Mouse (Mus musculus) embryonic facial prominence, embryonic 14.5 days (tissue): ENCODE measurements around the gene Ibtk. TPM values are rescaled to one million over a fixed set of nuclear protein-coding genes. Genes with fewer than 3 reads are reported as not detected.

Source experiments
- ATAC-seq: fragments of 200-750 bp; cut with Nextera tagmentation; 2 replicates; pipeline ENCODE4 v1.8.0; 2017; ENCODE audit warnings: low read depth, moderate number of reproducible peaks, moderate TSS enrichment
- DNase-seq: peaks from one replicate; pipeline ENCODE4 v3.0.0-alpha.2; 2015; ENCODE audit warnings: low spot score
- H3K27ac ChIP-seq: fragments of 300-500 bp; sonication (generic); replicated peaks from 2 replicates; pipeline ENCODE4 v1.5.1; 2014; ENCODE audit warnings: low read depth, mild to moderate bottlenecking, low read length, moderate library complexity
- H3K27me3 ChIP-seq: fragments of 300-500 bp; sonication (generic); replicated peaks from 2 replicates; pipeline ENCODE4 v1.6.1; 2014; ENCODE audit warnings: low read length; ENCODE audit not compliant: control insufficient read depth, insufficient read depth
- H3K36me3 ChIP-seq: fragments of 300-500 bp; sonication (generic); 2 replicates; pipeline ENCODE4 v1.6.1; 2014; ENCODE audit warnings: low read length, mixed read lengths; ENCODE audit not compliant: control insufficient read depth, insufficient read depth
- H3K4me1 ChIP-seq: fragments of 300-500 bp; sonication (generic); 2 replicates; pipeline ENCODE4 v1.6.1; 2014; ENCODE audit warnings: antibody characterized with exemption, low read length; ENCODE audit not compliant: control insufficient read depth, insufficient read depth
- H3K4me2 ChIP-seq: fragments of 300-500 bp; sonication (generic); 2 replicates; pipeline ENCODE4 v1.6.1; 2014; ENCODE audit warnings: low read depth, mild to moderate bottlenecking, low read length, moderate library complexity, mixed read lengths
- H3K4me3 ChIP-seq: fragments of 300-500 bp; sonication (generic); 2 replicates; pipeline ENCODE4 v1.5.1; 2014; ENCODE audit warnings: low read depth, mild to moderate bottlenecking, low read length
- H3K9ac ChIP-seq: fragments of 300-500 bp; sonication (generic); 2 replicates; pipeline ENCODE4 v1.6.1; 2014; ENCODE audit warnings: low read depth, mild to moderate bottlenecking, low read length, moderate library complexity, mixed read lengths
- H3K9me3 ChIP-seq: fragments of 300-500 bp; sonication (generic); 2 replicates; pipeline ENCODE4 v1.6.1; 2016; ENCODE audit warnings: low read length; ENCODE audit not compliant: control insufficient read depth
- WGBS: fragments of 180-500 bp; shearing (Covaris S2); extraction: QIAGEN DNeasy Blood & Tissue Kit; methylation state at CpG from one replicate; pipeline ENCODE4 v1.1.7; 2014; 5-methylcytosine and 5-hydroxymethylcytosine counted together
- polyA plus RNA-seq: library from polyadenylated mRNA; unstranded; fragments of >200 nt; fragmentation: Nextera tagmentation; extraction: Ambion mirVana; gene quantifications from 2 replicates; pipeline ENCODE4 v1.2.1, GENCODE M21; 2014

Ibtk gene
- polyA plus RNA-seq, 1 experiment from 2014 or later, result 39.0 TPM

DNA sequence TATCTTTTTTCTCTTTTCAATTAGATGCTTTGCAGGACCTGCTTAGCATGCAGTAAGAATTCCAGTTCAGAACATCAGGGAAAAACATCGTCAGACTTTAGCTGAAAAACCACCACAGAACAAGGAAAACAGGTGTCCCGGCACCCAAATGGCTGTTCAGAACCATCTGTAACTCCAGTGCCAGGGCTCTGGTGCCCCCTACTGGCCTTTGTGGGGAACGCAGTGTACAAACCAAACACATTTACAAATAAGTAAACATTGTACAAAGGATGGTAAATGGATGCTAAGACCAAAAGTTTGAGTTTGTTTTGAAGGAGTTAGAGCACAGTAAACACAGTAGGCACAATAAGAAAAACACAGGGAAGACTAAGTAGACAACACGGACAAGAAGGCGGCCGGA, 64.1 kb downstream of the Ibtk start:
- ATAC-seq, result no peak
- peaks cover 17% of the 10 kb centered on the region for H3K9me3 ChIP-seq
- H3K4me1 ChIP-seq, result no peaks in the 10 kb centered on the region
- H3K4me2 ChIP-seq, result no peak overlapping the region
- WGBS, result 89% methylated on average over 6 of the region's 6 CpGs
- H3K9ac ChIP-seq, result no peak overlapping the region
- no peak overlapping the region for H3K4me3 ChIP-seq
- no peak overlapping the region for H3K27ac ChIP-seq
- H3K27me3 ChIP-seq, result no peaks in the 10 kb centered on the region
- DNase-seq, result no peak
- H3K36me3 ChIP-seq, result peaks cover 41% of the 10 kb centered on the region

DNA sequence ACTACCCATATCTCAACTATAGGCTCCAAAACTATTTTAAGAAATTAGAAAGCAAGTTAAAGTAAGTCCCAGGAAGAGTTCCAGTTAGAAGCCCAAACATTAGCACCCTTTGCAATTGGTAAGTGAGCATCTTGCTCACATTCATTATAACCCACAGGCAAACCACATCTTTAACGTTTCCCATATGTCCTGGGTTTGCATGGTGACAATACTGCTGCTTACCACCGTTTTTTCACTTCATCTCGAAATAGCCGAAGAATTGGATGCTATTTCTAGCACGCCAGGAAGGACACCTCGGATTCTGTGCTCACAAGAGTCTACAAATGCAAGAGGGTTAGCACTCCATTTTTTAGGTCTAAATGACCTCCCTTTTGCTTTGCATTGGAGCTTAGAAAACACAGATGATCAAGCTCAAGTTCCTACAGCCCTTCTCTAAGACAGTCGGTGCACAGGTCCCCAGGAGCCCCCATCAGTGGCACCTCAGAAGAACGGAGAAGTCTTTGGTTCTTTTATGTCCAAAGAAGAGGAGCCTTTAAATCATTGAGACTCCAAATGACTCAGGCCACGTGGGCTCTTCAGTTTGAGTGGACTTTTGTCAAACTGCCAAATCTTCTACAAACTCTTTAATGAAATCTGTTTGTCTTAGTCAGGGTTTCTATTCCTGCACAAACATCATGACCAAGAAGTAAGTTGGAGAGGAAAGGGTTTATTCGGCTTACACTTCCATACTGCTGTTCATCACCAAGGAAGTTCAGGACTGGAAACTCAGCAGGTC, 73.8 kb downstream of the Ibtk start:
- DNase-seq (peak; percentile 32), ATAC-seq (no peak)
- Histone ChIP-seq H3K4me3 (no peak overlapping the region), H3K27me3 (no peaks in the 10 kb centered on the region), H3K36me3 (no peaks in the 10 kb centered on the region), H3K9me3 (no peaks in the 10 kb centered on the region), H3K9ac (no peak overlapping the region), H3K4me1 (peaks cover 15% of the 10 kb centered on the region), H3K27ac (no peak overlapping the region), H3K4me2 (no peak overlapping the region)
- 62% methylated on average over 10 of the region's 10 CpGs for WGBS

DNA sequence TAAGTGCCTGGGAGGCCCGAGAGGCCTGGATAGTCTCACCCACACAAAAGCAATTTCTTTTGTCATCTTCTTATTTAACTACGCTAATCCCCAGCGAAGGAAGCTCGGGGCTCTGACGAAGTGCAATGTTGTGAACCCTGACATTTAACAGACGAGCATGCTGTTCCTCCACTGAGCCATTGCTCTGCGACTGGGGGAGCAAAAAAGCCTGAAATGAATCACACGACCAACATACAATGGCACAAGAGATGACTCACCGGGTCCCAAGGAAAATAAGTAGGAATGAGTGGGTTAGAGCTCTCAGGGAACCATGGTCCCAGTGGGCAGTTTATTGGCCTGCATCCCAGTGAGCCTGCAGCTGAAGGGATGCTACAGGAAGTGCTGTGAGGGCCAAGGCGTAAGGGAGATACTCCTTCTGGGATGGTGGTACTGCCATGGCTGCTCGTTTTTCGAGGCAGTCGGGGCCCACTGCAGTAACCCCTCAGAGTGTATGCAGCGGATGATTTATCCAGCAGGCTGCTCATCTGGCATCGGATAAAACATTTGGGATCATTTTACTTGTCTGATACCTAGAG, 75.1 kb downstream of the Ibtk start:
- Histone ChIP-seq H3K27ac (0 out of 2 replicates have a peak overlapping the region, but pooled peaks have one; percentile 21), H3K4me1 (peaks cover 15% of the 10 kb centered on the region), H3K4me3 (no peak overlapping the region), H3K36me3 (no peaks in the 10 kb centered on the region), H3K9ac (no peak overlapping the region), H3K9me3 (no peaks in the 10 kb centered on the region), H3K4me2 (no peak overlapping the region), H3K27me3 (no peaks in the 10 kb centered on the region)
- ATAC-seq (peak; percentile 65), DNase-seq (peak; percentile 58)
- WGBS, result 41% methylated on average over 15 of the region's 15 CpGs

DNA sequence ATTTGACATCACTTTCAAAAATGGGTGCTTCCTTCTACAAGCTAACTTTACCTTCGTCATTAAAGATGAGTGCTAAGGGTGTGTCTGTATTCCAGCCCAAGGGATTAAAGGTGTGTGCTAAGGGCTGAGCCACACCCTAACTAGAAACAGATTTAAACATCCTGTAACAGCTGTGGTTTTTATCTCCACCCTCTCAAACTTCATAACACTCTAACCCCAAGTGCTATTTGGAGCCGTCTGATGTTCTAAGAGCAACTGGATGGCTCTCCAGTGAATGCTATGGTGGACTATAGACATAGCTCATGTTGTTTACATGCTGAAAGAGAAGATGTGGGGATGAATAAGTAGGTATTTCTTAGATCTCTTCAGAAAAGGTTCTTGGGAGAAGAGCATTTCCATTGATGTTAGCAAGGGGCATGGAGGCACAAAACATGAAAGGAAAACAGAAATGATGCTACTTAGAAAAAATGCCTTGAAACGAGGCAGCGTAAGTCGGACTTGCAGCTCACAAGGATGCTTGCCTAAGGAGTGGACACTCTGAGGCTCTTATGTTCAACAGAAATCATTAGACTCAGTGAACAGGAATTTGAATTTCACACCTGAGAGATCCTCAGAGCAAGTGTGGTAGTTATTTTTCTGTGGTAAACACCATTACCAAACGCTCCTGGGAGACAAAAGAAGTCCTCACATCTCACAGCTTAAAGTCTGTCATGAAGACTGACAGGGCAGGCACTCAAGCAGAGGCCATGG, 77.4 kb downstream of the Ibtk start:
- Histone ChIP-seq H3K27ac (no peak overlapping the region; the same call in 1 of the 2 replicates), H3K4me1 (peaks cover 15% of the 10 kb centered on the region), H3K36me3 (no peaks in the 10 kb centered on the region), H3K4me2 (no peak overlapping the region), H3K9ac (no peak overlapping the region), H3K9me3 (no peaks in the 10 kb centered on the region), H3K27me3 (no peaks in the 10 kb centered on the region), H3K4me3 (no peak overlapping the region)
- ATAC-seq (no peak), DNase-seq (no peak)
- 74% methylated on average over 6 of the region's 6 CpGs for WGBS

DNA sequence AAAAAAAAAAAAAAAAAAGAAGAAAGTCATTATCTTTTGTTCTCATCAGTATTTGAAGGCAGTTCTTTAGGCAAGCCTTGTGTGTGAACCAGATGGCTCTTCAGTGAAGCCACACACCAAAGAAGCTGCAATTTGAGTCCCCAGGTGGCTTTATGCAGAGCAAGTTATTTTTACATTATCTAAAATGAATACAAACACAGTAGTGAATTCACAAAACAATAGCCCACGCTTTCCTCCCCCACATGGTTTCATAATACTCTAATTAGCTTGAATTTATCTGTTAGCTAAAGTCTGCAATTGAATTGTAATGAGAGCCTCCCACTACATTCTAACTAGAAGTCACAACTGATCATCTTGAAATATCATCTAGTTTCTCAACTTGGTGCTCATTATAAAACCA, 84.8 kb downstream of the Ibtk start:
- Histone ChIP-seq H3K4me1 (peaks cover 6% of the 10 kb centered on the region; the same call in 1 of the 2 replicates), H3K9me3 (no peaks in the 10 kb centered on the region), H3K4me2 (no peak overlapping the region), H3K4me3 (no peak overlapping the region), H3K27me3 (no peaks in the 10 kb centered on the region), H3K27ac (no peak overlapping the region), H3K9ac (no peak overlapping the region), H3K36me3 (no peaks in the 10 kb centered on the region)
- no peak for ATAC-seq
- 63% methylated on average over 1 of the region's 1 CpGs for WGBS
- DNase-seq, result no peak

DNA sequence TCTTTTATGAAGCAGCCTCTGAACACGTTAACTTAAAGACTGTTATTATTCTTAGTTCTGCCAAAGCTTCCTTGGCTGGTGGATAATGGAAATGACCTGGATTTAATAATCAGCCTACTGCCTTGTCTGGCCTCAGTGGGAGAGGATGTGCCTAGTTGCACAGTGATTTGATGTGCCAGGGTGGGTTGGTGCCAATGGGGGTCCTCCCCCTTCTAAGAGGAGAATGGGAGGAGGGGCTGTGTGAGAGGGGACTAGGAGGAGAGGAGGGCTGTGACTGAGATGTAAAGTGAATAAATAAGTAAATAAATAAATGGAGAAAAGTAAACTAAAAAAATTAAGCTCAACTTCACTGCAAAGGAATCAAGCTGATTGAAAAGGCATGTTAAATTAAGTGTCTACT, 85.3 kb downstream of the Ibtk start:
- Histone ChIP-seq H3K4me1 (peaks cover 6% of the 10 kb centered on the region; the same call in 1 of the 2 replicates), H3K4me2 (no peak overlapping the region), H3K27ac (no peak overlapping the region), H3K9ac (no peak overlapping the region), H3K4me3 (no peak overlapping the region), H3K27me3 (no peaks in the 10 kb centered on the region), H3K9me3 (no peaks in the 10 kb centered on the region), H3K36me3 (no peaks in the 10 kb centered on the region)
- DNase-seq (no peak), ATAC-seq (no peak)
- WGBS, result 63% methylated on average over 1 of the region's 1 CpGs

DNA sequence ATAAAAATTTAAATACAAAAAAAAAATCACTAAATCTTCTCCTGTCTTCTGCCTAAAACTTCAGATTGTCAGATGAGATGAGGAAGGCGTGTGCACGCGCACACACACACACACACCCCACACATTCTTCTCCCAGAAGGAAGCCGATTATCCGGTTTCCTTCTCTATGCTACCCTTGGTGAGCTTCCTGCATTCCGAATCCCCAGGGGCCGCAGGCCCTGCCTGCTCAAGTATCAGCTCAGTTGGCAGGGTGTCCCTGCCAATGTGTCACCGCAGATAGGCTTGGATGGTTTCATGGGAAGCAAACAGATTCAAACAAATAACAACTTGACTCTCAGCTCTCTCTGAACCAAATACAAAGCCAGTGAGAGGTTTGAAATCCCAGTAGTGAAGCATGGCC, 86.0 kb downstream of the Ibtk start:
- DNase-seq, result peak; percentile 85

DNA sequence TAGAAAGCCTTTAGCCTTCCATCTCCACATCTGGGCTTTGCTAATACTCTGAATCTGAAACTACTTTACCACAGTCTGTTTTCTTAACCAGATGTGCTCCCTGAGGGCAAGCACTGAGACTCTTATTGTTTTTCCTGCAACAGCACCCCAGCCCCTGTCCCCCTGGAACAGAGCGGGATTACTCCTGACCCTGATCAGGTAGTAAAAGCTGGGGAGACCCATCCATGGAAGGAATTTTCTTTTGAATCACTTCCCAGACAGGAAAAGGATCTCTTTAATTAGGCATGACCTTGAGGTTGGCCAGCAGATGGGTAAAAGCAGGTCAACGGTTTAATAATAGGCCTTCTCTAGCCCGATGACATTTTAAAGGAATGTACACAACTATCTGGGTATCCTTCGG, 95.7 kb downstream of the Ibtk start:
- Histone ChIP-seq H3K4me2 (no peak overlapping the region), H3K27ac (no peak overlapping the region), H3K4me3 (no peak overlapping the region), H3K27me3 (no peaks in the 10 kb centered on the region), H3K4me1 (no peaks in the 10 kb centered on the region), H3K9me3 (peaks cover 1% of the 10 kb centered on the region; the same call in 1 of the 2 replicates), H3K9ac (no peak overlapping the region), H3K36me3 (no peaks in the 10 kb centered on the region)
- no peak for DNase-seq
- no peak for ATAC-seq
- 27% methylated on average over 4 of the region's 4 CpGs for WGBS

More for the DNA sequence above, 86.0 kb downstream of the Ibtk start:
- peaks cover 6% of the 10 kb centered on the region; the same call in 1 of the 2 replicates for H3K4me1 ChIP-seq
- H3K27me3 ChIP-seq, result no peaks in the 10 kb centered on the region
- H3K9me3 ChIP-seq, result no peaks in the 10 kb centered on the region
- peak; percentile 95 for ATAC-seq
- no peak overlapping the region for H3K4me3 ChIP-seq
- no peaks in the 10 kb centered on the region for H3K36me3 ChIP-seq
- no peak overlapping the region for H3K9ac ChIP-seq
- no peak overlapping the region; the same call in 1 of the 2 replicates for H3K27ac ChIP-seq
- H3K4me2 ChIP-seq, result peak overlapping the region; percentile 16; the same call in 1 of the 2 replicates
- 16% methylated on average over 8 of the region's 8 CpGs for WGBS
